In genomic region chr1:75236117-75237050, GRCm38 (mm10) we compare ENCODE assay signal across 8 mouse cellular contexts. TPM values are rescaled to one million over a fixed set of nuclear protein-coding genes. Genes with fewer than 3 reads are reported as not detected.
DNase-seq lines count a peak whose midpoint lies in the region; ATAC-seq and TF ChIP-seq lines count a peak whose summit lies in the region.

Gene Dnajb2 (plus strand): TSS chr1:75236406.

- H3K9me3 ChIP-seq in heart, embryonic 11.5 days (replicated peaks; ENCODE audit: control insufficient read depth, low read length): no peaks in the 10 kb centered on the region
- H3K9me3 ChIP-seq in kidney, embryonic 15.5 days (replicated peaks): no peaks in the 10 kb centered on the region

- H3K27me3 ChIP-seq in C2C12 (ENCODE audit: control insufficient read depth, insufficient read depth, insufficient read length): no peaks in the 10 kb centered on the region
- H3K27me3 ChIP-seq in heart, embryonic 11.5 days (ENCODE audit: control insufficient read depth, insufficient read depth, low read length): 0 out of 2 replicates have a peak, but pooled peaks cover 3% of the 10 kb centered on the region
- H3K27me3 ChIP-seq in kidney, embryonic 15.5 days: peaks cover 6% of the 10 kb centered on the region; the same call in 1 of the 2 replicates
- no peaks in the 10 kb centered on the region for H3K27me3 ChIP-seq in liver, adult 2 months (ENCODE audit: control insufficient read depth, insufficient read depth, low read length)

- peak; percentile 82 for ATAC-seq in erythroblast, adult 5-6 weeks (replicated peaks; ENCODE audit: low FRiP score, poor library complexity, severe bottlenecking)
- ATAC-seq in heart, embryonic 11.5 days (replicated peaks; ENCODE audit: insufficient number of reproducible peaks, low FRiP score, low TSS enrichment): peak; percentile 89
- peak; percentile 95 for ATAC-seq in kidney, embryonic 15.5 days (replicated peaks; ENCODE audit: low FRiP score)
- ATAC-seq in monocyte, adult 5-6 weeks (replicated peaks; ENCODE audit: insufficient number of reproducible peaks, low FRiP score, low TSS enrichment, poor library complexity, severe bottlenecking): peak; percentile 73

- H3K9ac ChIP-seq in heart, embryonic 11.5 days (ENCODE audit: low read depth, low read length): peak within 1 kb of the TSS; percentile 80
- peak within 1 kb of the TSS; percentile 84 for H3K9ac ChIP-seq in kidney, embryonic 15.5 days
- peak within 1 kb of the TSS; percentile 91 for H3K9ac ChIP-seq in liver, adult 2 months (ENCODE audit: low read depth, low read length)

- TF ChIP-seq POLR2A in bone marrow macrophage, adult 2 months (IDR thresholded peaks at IDR 0.05; ENCODE audit: borderline replicate concordance, low read depth, low read length): no peak
- peak; percentile 63 for TF ChIP-seq POLR2A in liver, adult 2 months (IDR thresholded peaks at IDR 0.05; ENCODE audit: extremely low read depth, insufficient read depth, low read length)

- H3K79me2 ChIP-seq in C2C12 (ENCODE audit: control insufficient read depth, insufficient read depth): peaks cover 10% of the 10 kb centered on the region
- peaks cover 6% of the 10 kb centered on the region; the same call in 1 of the 2 replicates for H3K79me2 ChIP-seq in liver, adult 2 months (ENCODE audit: control insufficient read depth, insufficient read depth, low read length)

- H3ac ChIP-seq in C2C12 (ENCODE audit: control insufficient read depth, insufficient read length, low read depth): peak within 1 kb of the TSS; percentile 95

- peak; percentile 80 for DNase-seq in liver, adult 2 months (ENCODE audit: extremely low read depth, low read depth, low spot score)
- DNase-seq in spleen, postnatal 36 days (ENCODE audit: low spot score in 2 of 2): peak; percentile 89 to 90

- H3K36me3 ChIP-seq in C2C12 (ENCODE audit: control insufficient read depth, insufficient read depth): peaks cover 16% of the 10 kb centered on the region
- 0 out of 2 replicates have a peak, but pooled peaks cover 3% of the 10 kb centered on the region for H3K36me3 ChIP-seq in heart, embryonic 11.5 days (ENCODE audit: control insufficient read depth, insufficient read depth, low read length)
- H3K36me3 ChIP-seq in kidney, embryonic 15.5 days: peaks cover 27% of the 10 kb centered on the region
- H3K36me3 ChIP-seq in liver, adult 2 months (ENCODE audit: control insufficient read depth, insufficient read depth, low read length): peaks cover 6% of the 10 kb centered on the region

- peak within 1 kb of the TSS; percentile 88 for H3K4me2 ChIP-seq in heart, embryonic 11.5 days
- peak within 1 kb of the TSS; percentile 95 for H3K4me2 ChIP-seq in kidney, embryonic 15.5 days

- WGBS in heart, embryonic 11.5 days (ENCODE audit: insufficient replicate concordance): under 1% methylated on average over 58 of the region's 64 CpGs
- under 1% methylated on average over 62 of the region's 64 CpGs for WGBS in kidney, embryonic 15.5 days
- WGBS in liver, adult 2 months: under 1% methylated on average over 64 of the region's 64 CpGs

- H3K4me3 ChIP-seq in C2C12 (ENCODE audit: insufficient read depth, poor library complexity, severe bottlenecking): peak within 1 kb of the TSS; percentile 63
- peak within 1 kb of the TSS; percentile 63 for H3K4me3 ChIP-seq in bone marrow macrophage, adult 2 months (ENCODE audit: insufficient read depth, low read length)
- peak within 1 kb of the TSS; percentile 53 for H3K4me3 ChIP-seq in heart, embryonic 11.5 days (ENCODE audit: low read depth, low read length)
- H3K4me3 ChIP-seq in kidney, embryonic 15.5 days (replicated peaks): peak within 1 kb of the TSS; percentile 67
- peak within 1 kb of the TSS; percentile 67 for H3K4me3 ChIP-seq in liver, adult 2 months (ENCODE audit: insufficient read depth, low read depth, low read length)

- H3K4me1 ChIP-seq in bone marrow macrophage, adult 2 months (ENCODE audit: control insufficient read depth, insufficient read depth, low read length): peaks cover 16% of the 10 kb centered on the region
- peaks cover 16% of the 10 kb centered on the region for H3K4me1 ChIP-seq in heart, embryonic 11.5 days (ENCODE audit: control insufficient read depth, insufficient read depth, low read length)
- H3K4me1 ChIP-seq in kidney, embryonic 15.5 days: peaks cover 23% of the 10 kb centered on the region
- peaks cover 12% of the 10 kb centered on the region for H3K4me1 ChIP-seq in liver, adult 2 months (ENCODE audit: control insufficient read depth, insufficient read depth, low read length)

- H3K27ac ChIP-seq in bone marrow macrophage, adult 2 months (ENCODE audit: insufficient read depth, low read depth, low read length): no peak within 1 kb of the TSS
- H3K27ac ChIP-seq in heart, embryonic 11.5 days (ENCODE audit: low read depth, low read length): peak within 1 kb of the TSS; percentile 85
- peak within 1 kb of the TSS; percentile 81 for H3K27ac ChIP-seq in kidney, embryonic 15.5 days
- peak within 1 kb of the TSS; percentile 95 for H3K27ac ChIP-seq in liver, adult 2 months (replicated peaks; ENCODE audit: insufficient read depth, low read depth, low read length)

- no peaks in the 10 kb centered on the region for H3K79me3 ChIP-seq in C2C12 (ENCODE audit: low read depth)

- TF ChIP-seq CTCF in C2C12 (IDR thresholded peaks at IDR 0.05; ENCODE audit: control insufficient read depth, insufficient read depth, insufficient read length): no peak
- TF ChIP-seq CTCF in bone marrow macrophage, adult 2 months (IDR thresholded peaks at IDR 0.05; ENCODE audit: low read depth, low read length): no peak
- TF ChIP-seq CTCF in liver, adult 2 months (IDR thresholded peaks at IDR 0.05; ENCODE audit: low read depth, low read length): 0 out of 2 replicates have a peak, but pooled peaks have one; percentile 8

TF ChIP-seq in C2C12, 6 proteins besides CTCF, POLR2A, EP300 and RAD21:
- TF ChIP-seq USF1 (IDR thresholded peaks at IDR 0.05; ENCODE audit: low read depth) (no peak), MAX (IDR thresholded peaks at IDR 0.05) (peak; percentile 14)

RNA-seq across cellular contexts. Expression of gene Dnajb2, which starts in this region (rescaled TPM):
- 27.7 TPM for polyA plus RNA-seq in C2C12 (2012; fragmentation: generic; extraction: Trizol)
- polyA plus RNA-seq in bone marrow macrophage, adult 2 months (2012; ENCODE audit: insufficient read depth, insufficient read length, missing spikeins): 6.7 and 10.7 TPM in 2 replicates
- total RNA-seq in erythroblast, adult 5-6 weeks (2015; ENCODE audit: low replicate concordance): 186 and 231 TPM in 2 replicates
- 524 and 744 TPM in 2 replicates for total RNA-seq in erythroblast, adult 5-6 weeks (2017; ENCODE audit: low replicate concordance)
- 15.3 and 17.6 TPM in 2 replicates for polyA plus RNA-seq in heart, embryonic 11.5 days (2014; fragmentation: Nextera tagmentation; extraction: Ambion mirVana)
- 33.8 and 38.6 TPM in 2 replicates for polyA plus RNA-seq in kidney, embryonic 15.5 days (2015; fragmentation: Nextera tagmentation; extraction: Ambion mirVana)
- total RNA-seq in liver, adult 2 months (2014; rRNA removed): 25.4 and 30.3 TPM in 2 replicates
- polyA plus RNA-seq in liver, adult 2 months (2012; rRNA removed): 55.9 and 60.4 TPM in 2 replicates
- total RNA-seq in monocyte, adult 5-6 weeks (2017): 22.6 to 64.3 TPM (median 30.7 TPM) in 3 replicates
